Mouse (Mus musculus) left cerebral cortex, adult 2 months (tissue): ENCODE measurements around the gene Ptn. TPM values are rescaled to one million over a fixed set of nuclear protein-coding genes. Genes with fewer than 3 reads are reported as not detected.

Experiments used
- DNase-seq, 2 experiments: peaks; one replicate each; pipeline ENCODE4 v3.0.0; 2021 to 2022; ENCODE audit warnings: low spot score in 2 of 2, mixed read lengths in 1 of 2; ENCODE audit errors: extremely low spot score in 1 of 2
- H3K27ac ChIP-seq: fragments of 200-600 bp; 2 replicates; pipeline ENCODE4 v1.8.1; 2022
- H3K4me3 ChIP-seq: fragments of 200-600 bp; 2 replicates; pipeline ENCODE4 v1.8.1; 2022
- CTCF ChIP-seq: fragments of 200-600 bp; IDR thresholded peaks from 2 replicates; pipeline ENCODE4 v1.8.1; 2022; ENCODE audit warnings: antibody characterized with exemption, mild to moderate bottlenecking, moderate library complexity
- intact Hi-C: fragments of 180-260 bp; cut with DNase I; formaldehyde crosslinking; loops from one replicate; pipeline ENCODE4 v1.15.1; 2025
- microRNA-seq, 2 experiments: library from miRNA; unstranded; fragments of <30 nt; microRNA quantifications; one replicate each; pipeline ENCODE4 v1.2.0; 2021
- total RNA-seq, 2 experiments: library from RNA; stranded (reverse); gene quantifications; 2 replicates each; pipeline ENCODE4 v1.2.3; 2021

The Ptn gene
- total RNA-seq, 2 experiments from 2014 or later = 358 to 392 TPM

DNA sequence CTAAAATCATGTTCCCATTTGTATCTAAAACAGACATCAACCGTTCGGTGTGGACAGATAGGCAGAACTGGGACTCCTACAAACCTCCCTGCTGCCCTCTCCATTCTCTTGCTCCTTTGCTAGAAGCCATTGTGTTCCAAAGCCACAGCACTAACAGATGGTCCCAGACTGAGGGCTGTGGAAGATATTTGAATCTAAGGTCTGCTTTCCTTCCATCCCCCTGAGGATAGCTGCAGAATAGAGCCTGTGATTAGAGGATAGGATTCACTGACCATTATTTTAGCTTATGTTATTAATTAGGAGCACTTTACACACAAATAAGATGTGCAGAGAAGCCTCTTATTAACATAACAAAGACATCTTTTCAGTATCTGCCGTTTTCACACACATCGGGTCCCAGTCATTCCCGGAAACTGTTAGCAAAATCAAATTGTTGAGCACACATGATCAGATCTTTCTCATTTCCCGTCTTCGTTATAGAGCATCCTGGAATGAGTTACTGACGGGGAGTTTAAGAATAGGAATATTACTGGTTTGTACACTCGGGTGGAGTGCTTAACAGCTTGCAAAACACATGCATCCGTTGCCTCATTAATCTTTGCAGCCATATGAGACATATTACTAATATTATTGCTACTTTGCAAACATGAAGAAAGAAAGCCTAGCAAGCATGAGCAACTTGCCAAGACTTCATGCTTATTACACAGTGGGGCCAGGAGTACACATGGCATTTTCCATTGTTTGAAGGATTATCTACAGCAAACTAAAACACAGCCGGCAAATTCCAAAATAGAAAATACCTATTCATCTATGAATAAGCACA is 137.4 kb downstream of the Ptn start:
- intact Hi-C loops = no loop called here
- Histone ChIP-seq H3K4me3 (no peak overlapping the region), H3K27ac (no peak overlapping the region)
- DNase-seq = no peak
- TF ChIP-seq CTCF = no peak

DNA sequence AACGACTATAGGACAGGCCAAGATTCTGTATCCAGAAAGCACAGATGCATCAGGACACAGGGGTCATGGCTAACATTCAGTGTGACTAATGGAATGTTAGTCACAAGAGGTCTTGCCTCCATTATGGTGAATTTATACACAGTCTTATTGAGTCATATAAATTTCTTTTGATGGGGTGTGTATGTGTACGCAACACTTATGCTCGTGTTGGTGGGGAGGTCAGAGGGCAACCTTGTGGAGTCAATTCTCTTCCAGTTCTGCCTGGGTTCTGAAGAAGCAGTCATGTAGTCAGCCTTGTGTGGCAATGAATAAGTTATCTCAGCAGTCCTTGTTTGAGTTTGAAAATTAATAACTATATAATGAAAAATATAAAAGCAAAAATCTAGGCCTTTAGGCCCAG is 138.7 kb downstream of the Ptn start:
- DNase-seq = no peak
- no peak overlapping the region for H3K4me3 ChIP-seq
- no peak overlapping the region for H3K27ac ChIP-seq
- TF ChIP-seq CTCF = no peak
- intact Hi-C loops = no loop called here

Small RNA genes within 50 kb of the gene (microRNA-seq; reads per million reads assigned to microRNA genes)
- gene Gm25111 = 0 reads per million in 2 experiments
